Mouse (Mus musculus) liver, embryonic 16.5 days (tissue): ENCODE data around the gene Slc25a11. TPM values are rescaled to one million over a fixed set of nuclear protein-coding genes. Genes with fewer than 3 reads are reported as not detected.

Experiments used
- ATAC-seq: fragments of 200-750 bp; cut with Nextera tagmentation; 2 replicates; pipeline ENCODE4 v1.8.0; 2017; ENCODE audit warnings: low read depth, mild to moderate bottlenecking, moderate number of reproducible peaks, moderate library complexity
- H3K27ac ChIP-seq: fragments of 300-500 bp; sonication (generic); 2 replicates; pipeline ENCODE4 v1.5.1; 2014; ENCODE audit warnings: mild to moderate bottlenecking, low read length
- H3K27me3 ChIP-seq: fragments of 300-500 bp; sonication (generic); 2 replicates; pipeline ENCODE4 v1.6.1; 2014; ENCODE audit warnings: low read depth, low read length, mixed read lengths; ENCODE audit not compliant: control insufficient read depth, insufficient read depth
- H3K36me3 ChIP-seq: fragments of 300-500 bp; sonication (generic); 2 replicates; pipeline ENCODE4 v1.6.1; 2014; ENCODE audit warnings: mild to moderate bottlenecking; ENCODE audit not compliant: control insufficient read depth, insufficient read depth
- H3K4me1 ChIP-seq: fragments of 300-500 bp; sonication (generic); 2 replicates; pipeline ENCODE4 v1.6.1; 2014; ENCODE audit warnings: low read depth, low read length, mixed read lengths; ENCODE audit not compliant: control insufficient read depth
- H3K4me2 ChIP-seq: fragments of 300-500 bp; sonication (generic); 2 replicates; pipeline ENCODE4 v1.6.1; 2014; ENCODE audit warnings: low read depth, low read length, mixed read lengths
- H3K4me3 ChIP-seq: fragments of 300-500 bp; sonication (generic); 2 replicates; pipeline ENCODE4 v1.5.1; 2014; ENCODE audit warnings: low read depth, mild to moderate bottlenecking, low read length
- H3K9ac ChIP-seq: fragments of 300-500 bp; sonication (generic); 2 replicates; pipeline ENCODE4 v1.6.1; 2014; ENCODE audit warnings: low read depth, low read length
- H3K9me3 ChIP-seq: fragments of 300-500 bp; sonication (generic); replicated peaks from 2 replicates; pipeline ENCODE4 v1.6.1; 2016; ENCODE audit warnings: low read length; ENCODE audit not compliant: control insufficient read depth
- WGBS: fragments of 180-500 bp; shearing (Covaris S2); extraction: QIAGEN DNeasy Blood & Tissue Kit; methylation state at CpG from one replicate; pipeline ENCODE4 v1.1.7; 2014; ENCODE audit not compliant: insufficient replicate concordance; 5-methylcytosine and 5-hydroxymethylcytosine counted together
- polyA plus RNA-seq: library from polyadenylated mRNA; unstranded; fragments of >200 nt; fragmentation: Nextera tagmentation; extraction: Ambion mirVana; gene quantifications from 2 replicates; pipeline ENCODE4 v1.2.1, GENCODE M21; 2015

Gene Slc25a11
- polyA plus RNA-seq, 1 experiment from 2014 or later = 79.2 TPM

DNA sequence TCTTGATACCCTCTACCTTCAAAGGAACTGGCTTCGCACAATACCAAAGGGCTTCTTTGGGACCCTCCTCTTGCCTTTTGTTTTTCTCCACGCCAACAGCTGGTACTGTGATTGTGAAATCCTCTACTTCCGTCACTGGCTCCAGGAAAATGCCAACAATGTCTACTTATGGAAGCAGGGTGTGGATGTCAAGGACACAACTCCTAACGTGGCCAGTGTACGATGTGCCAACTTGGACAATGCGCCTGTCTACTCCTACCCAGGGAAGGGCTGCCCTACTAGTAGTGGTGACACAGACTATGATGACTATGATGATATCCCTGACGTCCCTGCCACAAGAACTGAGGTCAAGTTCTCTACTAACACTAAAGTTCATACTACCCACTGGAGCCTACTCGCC lies 7.3 kb downstream of the Slc25a11 start:
- H3K27ac ChIP-seq = no peak overlapping the region
- H3K4me3 ChIP-seq = no peak overlapping the region
- no peaks in the 10 kb centered on the region for H3K27me3 ChIP-seq
- peaks cover 26% of the 10 kb centered on the region for H3K4me1 ChIP-seq
- WGBS = 70% methylated on average over 8 of the region's 8 CpGs
- H3K9ac ChIP-seq = no peak overlapping the region
- ATAC-seq = no peak
- H3K4me2 ChIP-seq = 0 out of 2 replicates have a peak overlapping the region, but pooled peaks have one; percentile 56
- H3K9me3 ChIP-seq = no peaks in the 10 kb centered on the region
- peaks cover 11% of the 10 kb centered on the region for H3K36me3 ChIP-seq

DNA sequence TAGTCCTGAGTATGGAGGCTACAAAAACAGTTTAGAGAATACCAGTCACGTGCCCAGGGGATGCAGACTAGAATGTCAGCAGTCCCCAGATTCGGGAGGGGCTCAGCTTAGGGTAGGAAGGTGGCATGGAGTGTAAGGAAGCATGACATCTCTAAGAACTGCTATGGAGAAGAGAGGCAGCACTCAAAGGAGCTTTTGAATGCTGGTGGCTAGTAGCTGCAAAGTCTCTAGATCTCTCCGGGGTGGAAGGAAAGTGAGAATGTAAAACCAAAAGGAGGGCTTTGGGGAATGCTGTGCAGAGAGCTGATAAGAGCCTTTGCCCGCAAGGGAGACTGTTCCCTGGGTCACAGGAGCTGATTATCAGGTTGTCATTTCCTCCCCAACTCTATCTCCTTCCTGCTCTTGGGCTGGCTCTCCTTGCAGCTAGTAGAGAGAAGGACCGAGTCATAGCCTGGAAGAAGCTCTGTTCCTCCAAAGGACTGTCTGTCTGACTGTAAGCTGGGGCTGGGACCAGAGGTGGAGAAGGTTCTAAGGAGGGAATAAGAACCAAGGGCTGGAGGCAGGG lies 8.5 kb downstream of the Slc25a11 start, which contains the start of gene Gp1ba:
Gene Gp1ba, plus strand, starts transcription at position 409 of the 565 bp plus-strand sequence.
- Histone ChIP-seq H3K9ac (peak within 1 kb of the TSS; percentile 52), H3K4me1 (peaks cover 26% of the 10 kb centered on the region), H3K4me3 (peak within 1 kb of the TSS; percentile 27), H3K9me3 (no peaks in the 10 kb centered on the region), H3K27ac (peak within 1 kb of the TSS; percentile 84), H3K27me3 (no peaks in the 10 kb centered on the region), H3K4me2 (peak within 1 kb of the TSS; percentile 56), H3K36me3 (no peaks in the 10 kb centered on the region; the same call in 1 of the 2 replicates)
- ATAC-seq = peak; percentile 88
- 7% methylated on average over 5 of the region's 5 CpGs for WGBS

DNA sequence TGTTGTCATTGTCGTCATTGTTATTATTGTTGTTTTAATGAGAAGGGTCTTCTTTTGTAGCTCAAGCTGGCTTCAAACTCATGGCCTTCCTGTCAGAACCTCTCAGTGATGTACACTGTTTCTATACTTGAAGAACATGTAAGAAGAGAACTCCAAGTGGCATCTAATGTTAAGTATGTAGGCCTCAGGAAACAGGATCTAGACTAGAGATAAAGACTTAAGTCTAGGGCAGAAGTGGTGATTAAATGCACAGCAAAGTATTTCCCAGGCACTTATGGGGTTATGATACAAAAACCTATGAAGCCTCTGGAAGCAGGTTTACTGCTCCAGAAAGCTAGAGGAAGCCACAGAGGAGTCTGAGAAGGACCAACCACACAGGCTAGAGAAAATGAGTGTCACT lies 9.0 kb downstream of the Slc25a11 start:
- no peaks in the 10 kb centered on the region for H3K36me3 ChIP-seq
- peak overlapping the region; percentile 27 for H3K4me3 ChIP-seq
- peak overlapping the region; percentile 56 for H3K4me2 ChIP-seq
- no peaks in the 10 kb centered on the region for H3K9me3 ChIP-seq
- WGBS = 45% methylated on average over 1 of the region's 1 CpGs
- peak overlapping the region; percentile 84 for H3K27ac ChIP-seq
- peaks cover 26% of the 10 kb centered on the region for H3K4me1 ChIP-seq
- peak overlapping the region; percentile 52; the same call in 1 of the 2 replicates for H3K9ac ChIP-seq
- H3K27me3 ChIP-seq = no peaks in the 10 kb centered on the region
- no peak for ATAC-seq

DNA sequence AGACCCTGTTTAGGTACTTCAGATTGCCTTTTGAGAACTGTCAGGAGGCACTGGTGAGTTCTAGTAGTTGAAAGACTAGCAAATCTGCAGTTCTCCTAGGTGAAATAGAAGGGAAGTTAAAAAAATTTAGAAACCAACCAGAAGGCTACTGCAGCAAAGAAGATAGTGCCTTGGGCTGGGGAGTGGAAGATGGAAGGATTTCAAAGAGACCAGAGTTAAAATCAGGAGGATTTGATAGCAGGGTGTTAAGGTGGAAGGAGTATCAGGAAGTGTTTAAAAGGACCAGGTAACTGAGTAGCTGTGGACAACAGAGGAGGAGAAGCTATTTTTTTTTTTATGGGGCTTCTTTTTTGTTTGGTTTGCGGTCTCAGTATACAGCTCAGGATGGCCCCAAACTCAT lies 9.5 kb downstream of the Slc25a11 start:
- Histone ChIP-seq H3K9ac (no peak overlapping the region), H3K36me3 (no peaks in the 10 kb centered on the region), H3K27ac (peak overlapping the region; percentile 84; the same call in 1 of the 2 replicates), H3K4me1 (peaks cover 26% of the 10 kb centered on the region), H3K27me3 (no peaks in the 10 kb centered on the region), H3K9me3 (no peaks in the 10 kb centered on the region), H3K4me3 (no peak overlapping the region), H3K4me2 (no peak overlapping the region)
- 81% methylated on average over 1 of the region's 1 CpGs for WGBS
- ATAC-seq = no peak

DNA sequence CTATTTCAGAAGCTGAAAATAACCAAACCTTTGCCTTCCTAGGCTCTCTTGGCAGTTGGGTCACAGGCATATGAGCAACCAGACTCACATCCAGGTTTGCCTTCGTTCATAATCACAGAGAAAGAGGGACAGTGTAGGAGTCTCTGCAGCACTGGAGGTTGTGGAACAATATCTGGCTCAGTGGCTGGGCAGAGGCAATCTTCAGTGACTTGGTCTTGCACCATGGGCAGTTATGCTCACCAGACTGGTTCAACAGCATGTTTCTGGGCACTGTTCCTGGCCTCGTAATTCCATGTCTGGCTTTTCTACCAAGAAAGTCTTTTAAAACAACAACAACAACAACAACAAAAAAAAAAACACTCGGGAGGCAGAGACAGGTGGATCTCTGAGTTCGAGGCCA lies 11.7 kb downstream of the Slc25a11 start:
- 74% methylated on average over 4 of the region's 4 CpGs for WGBS
- no peak overlapping the region for H3K4me3 ChIP-seq
- ATAC-seq = no peak

DNA sequence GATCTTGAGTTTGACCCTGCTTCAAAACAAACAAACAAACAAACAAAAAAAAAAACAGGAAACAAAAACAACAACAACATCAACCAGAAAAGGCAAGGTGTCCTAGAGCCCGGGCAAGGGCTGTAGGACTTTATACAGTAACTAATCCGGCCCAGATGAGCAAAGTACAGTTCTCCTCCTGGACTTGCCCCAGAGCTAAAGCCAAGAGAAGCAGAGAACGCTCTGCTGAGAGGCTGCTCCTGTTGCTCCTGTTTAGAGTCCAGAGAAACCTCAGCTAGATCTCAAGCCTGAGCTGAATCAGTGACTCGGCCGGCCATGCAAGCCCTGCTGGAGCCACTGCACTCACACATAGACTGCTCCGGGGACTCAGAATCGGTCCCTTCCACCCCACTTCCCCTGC lies 17.1 kb downstream of the Slc25a11 start:
- Histone ChIP-seq H3K9ac (no peak overlapping the region), H3K9me3 (no peaks in the 10 kb centered on the region), H3K4me1 (no peaks in the 10 kb centered on the region), H3K27ac (no peak overlapping the region), H3K4me2 (no peak overlapping the region), H3K4me3 (no peak overlapping the region), H3K36me3 (no peaks in the 10 kb centered on the region), H3K27me3 (no peaks in the 10 kb centered on the region)
- no peak for ATAC-seq
- 25% methylated on average over 7 of the region's 7 CpGs for WGBS

More for the DNA sequence above, 11.7 kb downstream of the Slc25a11 start:
- no peaks in the 10 kb centered on the region for H3K9me3 ChIP-seq
- no peak overlapping the region for H3K9ac ChIP-seq
- H3K4me2 ChIP-seq = no peak overlapping the region
- H3K36me3 ChIP-seq = no peaks in the 10 kb centered on the region
- no peaks in the 10 kb centered on the region for H3K27me3 ChIP-seq
- peaks cover 26% of the 10 kb centered on the region for H3K4me1 ChIP-seq
- no peak overlapping the region for H3K27ac ChIP-seq

DNA sequence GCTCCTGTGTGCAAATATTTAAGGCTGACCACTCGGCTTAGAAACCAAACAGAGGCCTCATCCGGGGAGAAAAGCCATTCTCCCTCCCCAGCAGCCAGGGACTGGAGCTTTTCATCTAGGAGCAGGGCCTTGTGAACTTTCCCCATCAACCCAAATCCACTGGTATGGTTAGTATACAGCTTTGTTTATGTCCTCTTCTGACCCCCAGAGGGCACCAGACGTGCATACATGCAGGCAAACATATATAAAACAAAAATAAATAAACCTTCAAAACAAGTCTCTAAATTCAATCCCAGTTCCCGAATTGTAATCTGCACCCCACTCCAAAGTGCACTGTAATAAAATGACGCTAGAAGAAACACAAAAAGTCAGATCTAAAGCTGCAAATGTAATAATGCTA lies 17.7 kb downstream of the Slc25a11 start:
- Histone ChIP-seq H3K4me2 (no peak overlapping the region), H3K9ac (no peak overlapping the region), H3K36me3 (no peaks in the 10 kb centered on the region), H3K4me3 (no peak overlapping the region), H3K9me3 (no peaks in the 10 kb centered on the region), H3K27me3 (no peaks in the 10 kb centered on the region), H3K4me1 (no peaks in the 10 kb centered on the region), H3K27ac (no peak overlapping the region)
- 32% methylated on average over 5 of the region's 5 CpGs for WGBS
- no peak for ATAC-seq

DNA sequence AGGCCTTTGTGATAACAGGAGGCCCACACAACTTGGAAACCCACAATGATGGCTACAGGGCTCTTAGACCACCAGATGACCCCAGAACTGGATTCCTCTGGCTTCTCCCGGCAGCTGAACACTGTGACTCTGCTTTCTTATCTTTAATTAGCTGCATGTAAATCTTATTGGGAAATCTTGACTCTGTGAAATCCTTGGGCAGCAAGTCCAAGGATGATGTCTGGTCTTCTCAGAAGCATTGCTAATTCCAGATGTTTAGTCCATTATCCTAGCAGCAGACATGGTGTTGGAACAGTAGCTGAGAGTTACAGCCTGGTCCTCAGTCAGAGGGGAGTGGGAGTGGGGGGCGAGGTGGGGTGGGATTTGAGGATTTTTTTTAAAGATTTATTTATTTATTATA lies 18.8 kb downstream of the Slc25a11 start:
- ATAC-seq = no peak
- no peak overlapping the region for H3K4me3 ChIP-seq
- H3K27ac ChIP-seq = no peak overlapping the region
- no peak overlapping the region for H3K4me2 ChIP-seq
- no peak overlapping the region for H3K9ac ChIP-seq
- H3K27me3 ChIP-seq = no peaks in the 10 kb centered on the region
- H3K9me3 ChIP-seq = no peaks in the 10 kb centered on the region
- no peaks in the 10 kb centered on the region for H3K36me3 ChIP-seq
- no peaks in the 10 kb centered on the region for H3K4me1 ChIP-seq
- WGBS = 44% methylated on average over 2 of the region's 2 CpGs

DNA sequence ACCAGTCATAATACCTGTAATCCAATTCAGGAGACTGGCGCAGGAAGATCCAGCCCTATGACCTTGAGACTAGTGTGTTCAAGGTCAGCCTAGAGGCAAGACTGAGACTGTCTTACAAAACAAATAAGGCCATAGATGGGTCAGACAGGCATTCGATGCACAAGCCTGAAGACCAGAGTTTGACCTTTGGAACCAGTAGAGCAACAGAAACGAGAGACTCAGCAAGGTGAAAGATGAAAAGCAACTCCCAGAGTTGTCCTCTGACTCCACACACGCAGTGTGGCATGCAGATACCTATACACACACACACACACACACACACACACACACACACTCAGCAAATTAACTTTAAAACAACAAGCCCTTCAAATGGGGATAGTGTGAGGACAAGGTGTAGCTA lies 20.4 kb downstream of the Slc25a11 start:
- peak; percentile 14; the same call in 1 of the 2 replicates for ATAC-seq
- no peaks in the 10 kb centered on the region for H3K27me3 ChIP-seq
- 58% methylated on average over 4 of the region's 4 CpGs for WGBS
- no peaks in the 10 kb centered on the region for H3K36me3 ChIP-seq
- H3K4me3 ChIP-seq = no peak overlapping the region
- H3K9ac ChIP-seq = no peak overlapping the region
- no peak overlapping the region for H3K27ac ChIP-seq
- H3K4me1 ChIP-seq = no peaks in the 10 kb centered on the region
- no peaks in the 10 kb centered on the region for H3K9me3 ChIP-seq
- H3K4me2 ChIP-seq = no peak overlapping the region
